Mouse (Mus musculus): Measurements from ENCODE around the gene Plcb4.

The Plcb4 gene

DNA sequence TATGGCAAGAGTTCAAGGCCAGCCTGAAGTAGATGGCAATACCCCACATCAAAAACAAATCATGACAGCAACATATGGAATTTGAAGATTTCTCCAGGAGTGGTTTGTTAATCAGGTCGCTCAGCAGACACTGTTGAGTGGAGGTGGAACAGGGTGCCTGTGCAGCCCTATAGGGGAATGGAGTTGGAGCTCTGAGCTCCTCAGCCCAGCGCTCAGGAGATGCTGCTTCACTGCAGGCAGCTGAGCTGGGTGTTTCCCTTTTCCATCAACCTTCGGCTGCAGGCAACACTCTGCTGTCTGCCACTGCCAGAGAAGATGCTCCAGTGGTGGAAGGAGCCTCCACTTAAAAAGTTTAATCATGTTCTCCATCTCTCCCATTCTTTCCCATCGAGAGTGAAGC is 149.5 kb downstream of the Plcb4 start:
- DNase-seq (ENCODE audit: low spot score), result no peak

GRCm38 (mm10) chr2:135810841-135811240 is 152.0 kb downstream of the Plcb4 start:
- DNase-seq (ENCODE audit: low spot score), result no peak

DNA sequence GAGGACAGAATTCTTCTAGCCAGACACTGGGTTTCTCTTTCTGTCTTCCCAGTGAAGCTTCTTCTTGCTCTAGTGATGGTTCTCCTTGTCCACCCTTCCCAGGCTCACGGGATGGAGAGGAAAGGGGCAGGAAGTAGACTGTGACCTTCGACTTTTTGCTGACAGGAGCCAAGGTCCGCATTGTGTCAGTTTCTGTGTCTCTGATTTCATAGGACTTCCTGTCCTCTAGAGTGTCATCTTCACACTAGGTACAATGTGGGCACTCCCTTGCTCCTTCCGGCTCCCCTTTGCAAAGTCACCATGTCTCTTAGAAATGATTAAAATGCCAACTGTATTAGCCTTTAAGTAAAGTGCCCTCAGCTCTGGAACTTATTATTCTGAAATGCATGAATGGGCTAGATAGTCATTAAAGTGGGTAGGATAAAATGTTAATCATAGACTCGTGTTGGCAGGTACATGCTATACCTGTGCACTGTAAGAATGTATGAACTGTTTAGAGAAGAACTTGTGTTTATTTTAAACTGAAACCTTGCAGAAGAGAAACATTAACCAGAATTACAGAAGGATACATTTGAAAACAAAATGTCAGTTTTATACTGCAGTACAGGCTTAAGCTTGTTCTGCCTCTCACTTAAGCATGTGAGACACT is 152.8 kb downstream of the Plcb4 start:
- no peak for DNase-seq (ENCODE audit: low spot score)

GRCm38 (mm10) chr2:135812701-135813246 is 154.0 kb downstream of the Plcb4 start:
- no peak for DNase-seq (ENCODE audit: low spot score)

- no peak for DNase-seq (ENCODE audit: low spot score)
These were observed 161.9 kb downstream of the Plcb4 start for GRCm38 (mm10) chr2:135820691-135821090.

- DNase-seq (ENCODE audit: low spot score), result no peak
These were observed 164.9 kb downstream of the Plcb4 start for GRCm38 (mm10) chr2:135823690-135824089.

DNA sequence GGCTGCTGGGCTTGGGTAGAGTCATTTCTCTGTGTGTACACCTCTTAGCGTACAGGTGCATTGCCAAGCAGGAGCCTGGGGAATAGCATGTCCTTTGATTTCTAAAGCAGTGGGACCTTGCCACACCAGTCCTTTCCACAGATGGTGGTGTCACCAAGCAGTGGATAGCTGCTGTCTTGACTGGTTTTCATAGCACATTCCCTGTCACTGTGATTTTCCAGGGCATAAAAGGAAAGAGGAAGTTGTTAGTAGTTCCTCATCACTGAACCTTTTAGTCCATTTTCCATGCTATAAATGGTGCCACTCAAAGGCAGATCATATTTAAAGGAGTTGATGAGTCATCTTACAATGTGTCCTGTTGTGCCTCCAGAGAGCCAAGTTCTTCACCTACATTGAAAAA is 165.9 kb downstream of the Plcb4 start:
- DNase-seq (ENCODE audit: low spot score), result no peak

- DNase-seq (ENCODE audit: low spot score), result no peak
These were observed 166.8 kb downstream of the Plcb4 start for GRCm38 (mm10) chr2:135825645-135826044.

DNA sequence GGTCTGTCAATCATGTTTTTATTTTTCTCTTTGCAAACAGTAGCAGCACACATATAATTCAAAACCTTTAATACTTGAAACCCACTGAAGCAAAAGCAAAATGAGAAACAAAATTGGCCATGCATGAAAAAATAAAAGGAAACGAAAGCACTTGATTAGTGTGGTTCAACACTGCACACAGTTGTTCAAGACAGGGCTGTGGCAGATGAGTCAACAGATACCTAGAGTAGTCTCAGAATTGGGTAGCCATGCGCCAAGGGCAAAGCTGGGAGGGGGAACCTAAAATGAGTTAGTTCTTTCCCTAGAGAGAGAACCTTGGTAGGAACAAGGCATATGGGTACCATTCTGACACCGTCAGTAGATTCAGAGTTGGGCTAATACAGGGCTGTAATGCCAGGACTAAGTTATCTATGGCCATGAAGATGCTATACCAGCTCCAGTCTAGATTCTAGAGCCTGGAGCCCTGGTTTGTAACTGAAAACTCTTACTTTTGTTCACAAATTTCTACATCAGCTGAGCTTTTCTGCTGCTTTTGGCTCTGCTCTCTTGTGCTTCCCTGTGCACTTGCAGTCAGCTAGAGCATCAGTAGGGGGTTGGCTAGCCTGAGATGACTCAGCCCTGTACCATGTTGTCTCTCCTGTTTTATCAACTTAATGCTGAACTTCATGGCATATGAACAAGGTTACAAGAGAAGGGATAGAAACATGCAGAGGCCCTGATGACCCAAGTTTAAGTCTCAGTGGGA is 168.0 kb downstream of the Plcb4 start:
- DNase-seq (ENCODE audit: low spot score), result no peak

- no peak for DNase-seq (ENCODE audit: low spot score)
These were observed 169.6 kb downstream of the Plcb4 start for GRCm38 (mm10) chr2:135828446-135828845.

GRCm38 (mm10) chr2:135833743-135834142 is 174.9 kb downstream of the Plcb4 start:
- no peak for DNase-seq (ENCODE audit: low spot score)

GRCm38 (mm10) chr2:135834435-135834834 is 175.6 kb downstream of the Plcb4 start:
- no peak for DNase-seq (ENCODE audit: low spot score)

DNA sequence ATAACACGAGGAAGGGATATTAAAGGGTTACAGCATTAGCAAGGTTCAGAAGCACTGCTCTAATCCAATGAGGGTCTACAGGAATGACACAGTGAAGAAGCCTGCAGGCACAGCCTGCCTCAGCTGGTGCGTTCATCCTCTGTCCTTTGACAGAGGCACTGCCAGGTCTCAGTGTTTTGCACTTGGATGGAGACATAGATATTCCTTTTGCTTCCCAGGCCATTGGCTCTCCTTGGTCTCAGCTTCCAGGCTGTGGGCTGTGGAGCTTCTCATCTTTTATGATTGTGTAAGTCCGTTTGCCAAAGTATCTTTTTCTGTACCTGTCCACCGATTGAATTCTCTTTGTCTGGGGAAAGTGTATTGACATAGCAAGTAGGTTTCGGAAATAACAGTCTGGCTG is 177.1 kb downstream of the Plcb4 start:
- DNase-seq (ENCODE audit: low spot score), result no peak

DNA sequence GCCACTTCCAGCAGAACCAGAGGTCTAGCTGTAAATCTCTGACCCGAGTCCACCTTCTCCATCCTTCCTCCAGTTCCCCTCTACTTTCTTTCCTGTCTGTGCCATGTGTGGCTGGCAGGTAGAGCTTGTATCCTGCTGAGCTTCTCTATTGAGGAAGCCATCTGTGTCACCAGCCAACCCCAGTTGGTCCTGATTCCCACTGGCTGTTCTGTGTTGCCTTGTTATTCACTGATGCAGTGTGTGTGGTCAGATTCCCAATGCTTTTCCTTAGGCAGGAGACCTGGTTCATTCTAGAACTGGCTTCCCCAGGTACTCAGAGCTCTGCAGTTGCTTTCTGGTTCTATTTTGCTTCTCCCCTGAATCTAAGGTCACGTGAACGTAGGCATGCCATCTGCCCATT is 177.6 kb downstream of the Plcb4 start:
- DNase-seq (ENCODE audit: low spot score), result no peak

DNA sequence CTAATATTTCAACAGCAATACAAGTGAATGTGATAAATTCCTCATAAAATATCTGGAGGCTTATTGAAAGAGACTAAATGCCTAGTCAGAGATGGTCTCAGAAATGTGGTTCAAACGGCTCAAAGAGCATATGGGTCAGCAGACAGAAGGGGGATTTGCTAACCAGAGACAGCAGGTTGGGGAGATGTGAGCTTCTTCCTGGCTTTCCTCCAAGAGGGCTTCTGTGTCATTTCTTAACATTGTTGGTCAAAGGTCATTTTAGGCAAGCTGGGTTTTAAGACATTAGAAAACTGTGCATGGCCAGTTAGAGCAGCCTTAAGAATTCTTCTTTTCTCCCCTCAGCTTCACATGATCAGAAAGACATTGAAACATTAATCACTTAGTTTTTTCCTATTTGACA is 178.9 kb downstream of the Plcb4 start:
- DNase-seq (ENCODE audit: low spot score), result no peak

GRCm38 (mm10) chr2:135838135-135838534 is 179.3 kb downstream of the Plcb4 start:
- DNase-seq (ENCODE audit: low spot score), result no peak

DNA sequence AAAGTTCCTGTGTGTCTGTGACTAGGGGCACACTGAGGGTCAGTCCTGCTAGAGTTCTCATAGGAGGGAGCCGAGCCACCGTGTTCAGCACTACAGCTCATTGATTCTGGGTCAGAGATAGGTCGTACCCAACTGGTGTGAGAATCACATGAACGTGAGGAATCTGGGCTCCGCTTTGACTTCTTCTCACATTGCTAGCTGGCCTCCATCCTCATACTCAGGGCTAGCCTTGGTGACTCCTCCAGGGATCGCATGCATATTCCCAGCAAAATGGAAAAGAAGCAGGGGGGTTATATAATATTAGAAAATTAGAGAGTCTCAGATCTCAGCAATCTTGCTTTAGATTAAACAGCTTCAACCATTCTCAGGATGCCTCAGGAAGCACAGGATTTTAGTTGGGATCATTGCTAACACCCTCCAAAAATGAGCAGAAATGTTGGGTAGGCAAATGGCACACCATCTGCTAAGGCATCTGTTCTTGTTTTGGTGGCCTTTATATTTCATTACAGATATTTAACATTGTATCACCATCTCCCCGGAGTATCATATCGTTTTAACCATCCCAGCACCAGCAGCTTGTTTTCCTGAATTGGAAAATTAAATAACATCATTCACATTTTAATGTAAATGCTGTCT is 180.0 kb downstream of the Plcb4 start:
- DNase-seq (ENCODE audit: low spot score), result no peak

DNA sequence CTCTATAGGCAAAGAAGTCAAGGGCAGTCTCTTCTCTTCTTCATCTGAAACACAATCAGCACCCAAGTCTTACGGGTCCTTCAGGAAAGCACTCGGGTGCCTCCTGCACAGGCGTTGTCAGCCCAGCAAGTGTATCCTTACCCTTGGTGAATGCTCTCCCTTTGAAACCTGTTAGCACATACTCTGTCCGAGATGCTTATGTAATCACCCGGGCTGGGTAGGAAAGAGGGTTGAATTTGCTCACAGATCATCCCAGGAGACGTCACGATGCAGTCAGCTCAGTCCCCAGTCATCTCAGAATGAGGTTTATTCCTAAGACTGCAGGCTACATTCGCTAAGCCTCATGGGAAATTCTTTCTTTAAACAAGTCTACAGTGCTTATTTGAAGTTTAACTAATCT is 184.9 kb downstream of the Plcb4 start:
- DNase-seq (ENCODE audit: low spot score), result no peak

DNA sequence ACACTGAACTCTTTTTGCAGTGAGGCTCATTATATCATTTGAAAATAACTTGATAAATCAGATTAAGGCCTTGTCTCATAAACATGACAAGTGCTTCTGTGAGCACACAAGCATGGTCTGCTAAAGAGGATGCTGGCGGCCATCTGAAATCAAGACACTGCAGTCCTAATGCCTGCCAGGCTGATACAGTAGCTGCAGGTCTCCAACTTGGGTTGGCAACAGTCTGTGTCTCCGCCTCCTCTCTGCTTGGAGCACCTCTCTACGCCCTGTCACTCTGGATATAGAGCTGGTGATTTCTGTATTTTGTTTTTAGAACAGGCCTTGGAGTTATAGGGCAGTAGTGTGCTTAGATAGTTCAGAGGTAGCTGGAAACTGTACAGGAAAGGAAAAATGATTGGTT is 188.1 kb downstream of the Plcb4 start:
- no peak for DNase-seq (ENCODE audit: low spot score)

DNA sequence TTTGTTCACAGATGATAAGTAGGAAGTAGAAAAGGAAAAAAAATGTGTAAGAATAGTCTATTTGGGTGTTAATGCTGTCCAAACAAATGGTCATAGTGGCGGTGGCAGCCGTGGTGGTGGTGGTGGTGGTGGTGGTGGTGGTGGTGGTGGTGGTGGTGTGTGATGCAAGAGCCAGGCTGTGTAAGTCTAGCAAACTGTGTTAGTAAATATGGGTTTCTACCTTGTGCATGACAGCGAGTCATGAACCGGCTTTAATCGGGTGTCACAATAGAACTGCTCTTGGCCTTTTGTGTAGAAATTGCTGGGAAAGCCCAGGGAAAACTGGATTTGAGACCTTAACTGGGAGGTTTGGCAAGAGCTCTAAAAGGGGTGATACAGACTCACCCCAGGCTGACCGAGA is 188.9 kb downstream of the Plcb4 start:
- no peak for DNase-seq (ENCODE audit: low spot score)

GRCm38 (mm10) chr2:135848169-135848568 is 189.4 kb downstream of the Plcb4 start:
- DNase-seq (ENCODE audit: low spot score), result no peak

DNA sequence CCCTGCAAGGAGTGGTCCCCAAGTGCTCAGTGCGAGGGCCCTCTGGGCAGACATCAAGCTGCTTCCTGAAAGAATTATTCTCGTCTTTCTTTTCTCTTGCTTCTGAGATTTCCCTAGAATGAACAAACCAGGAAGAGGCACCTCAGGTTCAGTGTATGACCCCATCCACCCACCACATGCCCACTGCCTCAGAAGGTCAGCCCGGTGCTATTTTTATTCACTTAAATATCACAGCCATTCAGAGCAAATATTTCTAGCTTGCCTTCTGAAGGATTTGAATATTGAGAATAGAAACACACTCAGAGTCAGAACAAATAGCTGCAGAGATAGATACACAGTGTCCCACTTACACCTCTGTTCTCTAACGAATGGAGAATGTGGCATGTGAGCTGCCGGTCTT is 193.2 kb downstream of the Plcb4 start:
- no peak for DNase-seq (ENCODE audit: low spot score)

GRCm38 (mm10) chr2:135853085-135853484 is 194.3 kb downstream of the Plcb4 start:
- no peak for DNase-seq (ENCODE audit: low spot score)

All from urinary bladder, postnatal 25 days (tissue).